Mouse (Mus musculus): Measurements from ENCODE around the gene Tinagl1.

DNA sequence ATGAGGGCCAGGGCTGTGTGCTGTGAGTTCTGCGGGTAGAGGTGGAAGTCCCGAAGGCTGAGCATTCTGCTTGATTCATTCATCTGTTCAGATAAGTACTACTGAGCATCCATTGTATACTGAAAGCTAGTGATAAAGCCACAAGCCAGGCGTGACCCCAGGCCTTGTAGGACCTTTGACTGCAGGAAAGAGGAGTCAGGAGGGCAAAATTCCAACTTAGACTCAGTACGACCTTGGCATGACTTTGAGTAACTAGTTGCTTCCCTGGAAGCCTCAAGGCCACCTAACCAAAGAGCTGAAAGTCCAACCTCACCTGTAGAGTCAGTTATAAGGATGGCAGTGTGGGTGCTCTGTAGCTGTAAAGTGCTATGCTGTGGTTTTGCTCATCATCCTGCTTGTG is 54.2 kb downstream of the Tinagl1 start:
- TF ChIP-seq GATA1 (IDR thresholded peaks at IDR 0.05; ENCODE audit: borderline replicate concordance, low read length) = no peak
- TF ChIP-seq FLI1 (IDR thresholded peaks at IDR 0.05; ENCODE audit: low read length) = no peak

All from megakaryocyte, embryonic 14.5 days (primary cell).